Mouse (Mus musculus): Measurements from ENCODE around the gene Fscn3.
A peak's percentile ranks its signal among the peaks of the same experiment; 100 is the strongest.

Gene Fscn3

GRCm38 (mm10) chr6:28427096-28427839, at the start of gene Fscn3:
Fscn3 (plus strand) TSS chr6:28427789.
- peak; percentile 75 for DNase-seq

GRCm38 (mm10) chr6:28381983-28382382, 45.6 kb upstream of the Fscn3 start:
- no peak for DNase-seq

GRCm38 (mm10) chr6:28385169-28385568, 42.4 kb upstream of the Fscn3 start:
- no peak for DNase-seq

- no peak for DNase-seq
Observed at GRCm38 (mm10) chr6:28389038-28389437, 38.6 kb upstream of the Fscn3 start.

GRCm38 (mm10) chr6:28396051-28396852, 31.3 kb upstream of the Fscn3 start:
- DNase-seq = no peak

- DNase-seq = peak; percentile 21
Observed at GRCm38 (mm10) chr6:28396853-28397457, 30.6 kb upstream of the Fscn3 start.

- DNase-seq = peak; percentile 34
Observed at GRCm38 (mm10) chr6:28397681-28398203, 29.8 kb upstream of the Fscn3 start, which contains the start of gene Zfp800. Zfp800 (minus strand) TSS chr6:28398005.

GRCm38 (mm10) chr6:28398726-28399125, 28.9 kb upstream of the Fscn3 start:
- DNase-seq = no peak

GRCm38 (mm10) chr6:28399791-28400190, 27.8 kb upstream of the Fscn3 start:
- DNase-seq = peak; percentile 28

- DNase-seq = peak; percentile 5
Observed at GRCm38 (mm10) chr6:28410053-28410452, 17.5 kb upstream of the Fscn3 start.

GRCm38 (mm10) chr6:28411236-28411635, 16.4 kb upstream of the Fscn3 start:
- no peak for DNase-seq

- no peak for DNase-seq
Observed at GRCm38 (mm10) chr6:28416981-28417380, 10.6 kb upstream of the Fscn3 start.

GRCm38 (mm10) chr6:28418449-28418848, 9.1 kb upstream of the Fscn3 start:
- DNase-seq = no peak

GRCm38 (mm10) chr6:28419673-28420072, 7.9 kb upstream of the Fscn3 start:
- DNase-seq = no peak

GRCm38 (mm10) chr6:28420361-28420760, 7.2 kb upstream of the Fscn3 start:
- DNase-seq = no peak

GRCm38 (mm10) chr6:28420865-28421264, 6.7 kb upstream of the Fscn3 start:
- no peak for DNase-seq

GRCm38 (mm10) chr6:28421469-28422000, 6.1 kb upstream of the Fscn3 start:
- peak; percentile 96 for DNase-seq

GRCm38 (mm10) chr6:28422651-28423290, 4.8 kb upstream of the Fscn3 start:
- DNase-seq = no peak

- peak; percentile 97 for DNase-seq
Observed at GRCm38 (mm10) chr6:28423313-28423712, 4.3 kb upstream of the Fscn3 start, which contains the start of gene Arf5. Arf5 (plus strand) TSS chr6:28423560.

GRCm38 (mm10) chr6:28423767-28424695, 3.6 kb upstream of the Fscn3 start:
- peak; percentile 63 for DNase-seq

GRCm38 (mm10) chr6:28425019-28425418, 2.6 kb upstream of the Fscn3 start:
- DNase-seq = no peak
